Mouse (Mus musculus): Measurements from ENCODE around the gene Gsta2.

DNA sequence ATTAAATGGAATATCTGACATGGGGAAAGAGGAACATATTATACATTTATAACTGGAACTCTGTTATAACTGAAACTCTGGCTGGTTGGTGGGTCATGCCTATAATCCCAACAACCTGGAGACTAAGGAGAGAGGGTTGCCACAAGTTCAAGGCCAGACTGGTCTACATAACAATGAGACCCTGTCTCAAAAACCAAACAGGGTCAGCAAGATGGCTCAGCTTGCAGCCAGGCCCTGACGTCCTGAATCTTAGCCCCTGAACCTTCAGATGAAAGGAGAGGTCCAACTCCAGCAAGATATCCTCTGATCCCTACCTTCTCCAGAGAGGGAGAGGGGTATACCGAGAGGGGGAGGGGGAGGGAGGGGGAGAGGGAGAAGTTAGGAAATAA is 4.9 kb upstream of the Gsta2 start:
- TF ChIP-seq CTCF (IDR thresholded peaks at IDR 0.05; ENCODE audit: low read depth, low read length) (no peak), POLR2A (IDR thresholded peaks at IDR 0.05; ENCODE audit: borderline replicate concordance, low read depth, low read length) (no peak)
